Mouse (Mus musculus) adrenal gland, postnatal 10 days (tissue): ENCODE results near the gene Mrps31. TPM values are rescaled to one million over a fixed set of nuclear protein-coding genes. Genes with fewer than 3 reads are reported as not detected.
A peak's percentile ranks its signal among the peaks of the same experiment; 100 is the strongest.

ENCODE experiments used
- DNase-seq: peaks from one replicate; pipeline ENCODE4 v3.0.0; 2021; ENCODE audit warnings: mixed read lengths
- long read RNA-seq, 2 experiments: library from polyadenylated mRNA; stranded (forward); transcript quantifications; one replicate each; pipeline ENCODE4 v2.0.0; 2021
- total RNA-seq, 2 experiments: library from RNA; stranded (reverse); gene quantifications; 2 replicates each; pipeline ENCODE4 v1.2.3; 2021

The Mrps31 gene
- 10 to 100 TPM; 50.8 to 52.3 TPM for total RNA-seq
- long read RNA-seq, experiment 1, transcript Mrps31-201 (7 exons, 1,515 nt), result major isoform, 98 of 149 reads
- long read RNA-seq, experiment 1, partial matches to known transcripts, result 4 of 149 reads
- long read RNA-seq, experiment 1, other reads (novel, unspliced or antisense), result 47 of 149 reads
- long read RNA-seq, experiment 2, transcript Mrps31-201 (7 exons, 1,515 nt), result major isoform, 77 of 87 reads
- long read RNA-seq, experiment 2, partial matches to known transcripts, result 5 of 87 reads
- long read RNA-seq, experiment 2, other reads (novel, unspliced or antisense), result 5 of 87 reads

DNA sequence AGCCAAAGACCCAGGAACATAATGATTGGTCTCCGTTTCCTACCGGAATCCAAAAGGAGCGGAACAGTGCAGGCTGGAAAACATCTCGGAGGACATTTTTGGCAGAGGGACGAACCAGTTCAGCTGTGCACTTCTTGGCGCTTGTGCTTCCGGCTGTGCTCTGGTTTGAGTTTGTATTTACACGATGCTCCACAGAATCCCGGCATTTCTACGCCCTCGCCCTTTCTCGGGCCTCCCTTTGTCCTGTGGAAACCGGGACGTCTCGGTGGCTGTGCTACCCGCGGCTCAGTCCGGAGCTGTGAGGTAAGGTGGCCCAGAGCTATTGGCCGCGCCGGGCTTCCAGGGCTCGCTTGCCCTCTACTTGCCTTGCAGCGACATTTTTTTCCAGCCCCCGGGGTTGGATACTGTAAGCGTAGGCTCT, at the start of gene Mrps31:
Gene Mrps31, plus strand, starts transcription at position 80 of the 421 bp plus-strand sequence.
- DNase-seq, result peak; percentile 88

DNA sequence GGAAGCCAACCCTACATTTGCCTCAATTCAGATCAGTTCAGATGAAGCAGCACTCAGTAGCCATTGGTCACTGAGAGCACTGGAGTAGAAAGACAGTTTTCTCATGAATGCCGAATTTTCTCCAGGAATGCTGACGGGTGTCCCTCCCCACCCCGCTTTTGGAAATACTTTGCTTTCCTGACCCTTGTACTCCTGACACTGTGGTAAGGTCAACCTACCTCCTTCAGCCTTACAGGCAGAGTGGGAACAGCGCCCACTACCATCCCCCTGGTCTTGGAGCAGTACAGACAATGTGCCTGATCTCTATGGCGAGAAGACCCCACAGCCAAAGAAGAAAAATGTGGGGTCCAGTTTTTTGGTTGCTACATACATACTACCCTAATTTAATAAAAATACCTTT, 34.9 kb upstream of the Mrps31 start:
- no peak for DNase-seq

DNA sequence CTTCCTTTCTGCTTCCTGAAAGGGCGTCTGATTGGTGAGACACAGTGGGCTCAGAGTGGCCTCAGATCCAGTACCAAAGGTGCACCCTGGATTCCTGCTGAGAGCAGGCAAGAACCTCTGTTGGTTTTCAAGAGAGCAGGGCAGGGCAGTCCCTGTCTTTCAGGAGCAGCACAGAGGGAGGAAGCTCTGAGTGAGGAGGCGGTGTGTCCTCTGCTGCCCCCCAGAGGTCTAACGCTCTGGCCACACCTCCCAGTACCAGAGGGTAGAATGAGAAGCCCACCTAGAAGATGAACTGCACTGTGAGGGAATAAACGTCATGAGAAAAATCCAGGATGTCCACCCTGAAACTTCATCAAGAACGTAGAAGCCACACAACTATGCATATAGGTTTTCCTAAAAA, 34.3 kb upstream of the Mrps31 start:
- peak; percentile 71 for DNase-seq

DNA sequence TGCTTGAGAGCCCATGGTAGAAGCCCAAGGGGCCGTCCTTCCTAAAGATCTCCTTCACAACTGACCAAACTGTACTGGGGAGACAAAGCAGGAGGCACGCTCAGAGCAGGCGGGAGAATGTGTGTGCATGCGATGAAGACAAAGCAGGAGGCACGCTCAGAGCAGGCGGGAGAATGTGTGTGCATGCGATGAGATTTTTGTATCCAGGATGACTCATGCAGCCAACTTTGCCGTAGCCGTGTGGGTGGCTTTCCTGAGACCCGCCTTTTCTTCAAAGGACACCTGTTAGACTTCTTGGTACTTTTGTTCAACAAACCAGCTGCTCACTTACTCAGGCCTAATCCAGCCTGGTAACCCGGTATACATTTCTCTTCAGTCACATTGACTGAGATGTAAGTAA, 30.2 kb upstream of the Mrps31 start:
- no peak for DNase-seq

DNA sequence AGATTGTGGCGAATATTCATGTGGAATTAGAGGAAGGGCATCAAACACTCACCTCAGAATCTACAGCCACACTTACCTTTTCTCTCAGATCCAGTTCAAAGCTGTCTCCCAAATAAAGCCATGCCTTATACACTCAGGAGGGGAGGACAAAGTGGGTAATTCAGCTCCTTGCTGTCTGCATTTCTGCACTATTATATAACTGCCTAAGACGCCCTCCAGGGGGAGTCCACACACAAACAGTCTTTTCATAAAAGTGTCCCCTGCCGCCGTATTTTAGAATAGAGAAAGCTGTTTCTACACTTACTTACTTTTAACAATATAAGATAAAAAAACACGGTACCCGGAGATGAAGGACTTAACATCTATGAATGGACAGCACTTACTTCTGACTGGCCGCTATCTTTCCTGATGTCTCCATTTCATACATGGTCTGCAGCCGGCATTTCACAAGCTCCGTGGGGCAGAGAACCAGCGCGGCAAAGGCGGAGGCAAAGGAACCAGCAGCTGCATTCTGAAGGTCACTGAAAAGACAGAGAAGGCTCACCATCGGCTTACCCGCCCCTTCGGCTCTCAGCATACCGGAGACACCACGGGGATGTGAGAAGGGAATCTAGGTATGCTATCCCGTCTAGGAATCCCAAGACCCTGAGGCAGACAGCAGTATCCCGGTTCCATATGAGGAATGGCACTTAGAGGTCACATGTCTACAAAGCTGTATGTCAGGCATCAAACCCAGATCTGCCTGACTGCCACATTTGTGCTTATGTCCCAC, 28.2 kb upstream of the Mrps31 start:
- DNase-seq, result no peak

DNA sequence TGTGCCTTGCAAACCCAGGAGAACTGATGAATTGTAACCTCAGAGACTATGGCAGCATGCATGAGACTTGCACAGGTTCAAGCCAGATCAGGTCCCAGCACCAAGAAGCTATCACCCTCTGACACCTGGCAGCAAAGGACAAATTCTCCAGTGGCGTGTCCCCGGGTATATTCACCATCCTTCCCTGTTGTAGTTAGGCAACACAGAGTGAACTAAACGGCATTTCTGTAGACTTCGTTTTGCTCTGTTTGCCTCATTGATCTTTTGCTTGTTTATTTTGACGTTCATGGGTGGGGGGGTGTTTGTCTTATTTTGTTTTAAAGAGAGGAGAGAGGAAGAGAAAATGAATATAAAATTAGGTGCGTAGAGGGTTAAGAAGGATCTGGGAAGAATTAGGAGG, 26.0 kb upstream of the Mrps31 start:
- DNase-seq, result no peak

DNA sequence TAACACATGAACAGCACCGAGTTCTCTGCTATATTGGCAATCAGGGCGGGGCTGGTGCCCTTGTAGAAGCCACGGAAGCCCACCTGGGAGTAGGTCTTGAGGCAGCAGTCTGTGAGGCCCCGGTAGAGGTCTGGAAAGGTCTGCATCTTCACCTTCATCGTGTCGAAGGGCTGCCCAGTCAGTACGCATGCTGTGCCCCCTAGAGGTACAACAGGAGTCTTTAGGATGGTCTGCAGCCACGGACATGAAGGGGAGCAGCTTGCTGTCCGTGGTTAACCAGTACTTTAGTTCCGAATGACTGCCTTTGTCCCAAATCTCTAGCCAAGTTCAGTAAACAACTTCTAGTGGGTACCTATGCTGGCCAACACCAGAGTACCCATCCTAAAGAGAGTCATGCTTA, 21.3 kb upstream of the Mrps31 start:
- DNase-seq, result no peak

DNA sequence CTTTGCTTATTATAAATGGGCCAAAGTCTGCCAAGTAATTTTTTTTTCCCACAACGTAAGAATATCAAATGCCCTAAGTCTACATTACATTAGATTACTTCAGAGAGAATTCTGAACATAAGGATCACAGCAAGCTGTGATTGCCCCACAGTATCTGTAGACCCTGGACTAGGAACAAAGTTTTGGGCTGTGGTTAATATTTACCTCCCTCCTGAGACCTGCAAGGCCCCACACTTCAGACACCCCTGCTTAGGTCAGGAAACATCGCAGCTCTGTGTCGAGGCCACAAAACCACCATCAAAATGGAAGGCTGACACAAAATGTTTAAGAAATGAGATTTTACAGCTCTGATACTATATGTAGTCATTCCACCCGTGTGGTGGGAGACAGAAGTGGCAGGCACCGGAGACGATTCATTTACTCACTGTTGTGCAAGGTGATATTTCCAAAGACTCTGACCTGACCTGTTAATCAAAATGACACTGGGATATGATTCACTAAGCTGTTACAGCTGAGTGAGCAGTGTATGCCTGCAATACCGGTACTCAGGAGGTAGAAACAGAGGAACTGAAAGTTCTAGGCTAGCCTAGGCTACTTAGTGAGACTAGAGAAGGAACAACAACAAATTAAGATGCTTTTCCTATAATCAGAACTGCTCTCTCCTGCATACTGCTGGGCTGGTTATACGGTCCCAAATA, 20.2 kb upstream of the Mrps31 start:
- no peak for DNase-seq

DNA sequence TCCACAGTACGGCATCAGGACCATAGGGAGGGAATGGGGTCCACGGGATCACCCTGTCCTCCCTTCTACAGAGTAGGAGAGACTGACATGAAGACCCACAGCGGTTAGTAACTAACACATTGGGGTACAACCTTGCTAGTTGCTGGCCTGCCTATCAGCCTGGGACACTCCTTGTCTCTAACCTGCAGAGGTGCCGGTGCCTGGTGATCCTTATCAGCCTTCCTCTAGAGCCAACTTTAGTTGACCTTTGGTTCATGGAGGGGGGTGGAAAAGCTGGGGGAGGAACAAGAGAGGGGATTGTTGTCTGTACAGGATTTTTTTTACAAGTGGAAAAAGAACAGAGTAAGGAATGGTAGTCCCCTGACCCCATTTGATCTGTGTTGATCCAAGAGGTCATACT, 16.7 kb upstream of the Mrps31 start:
- DNase-seq, result no peak

DNA sequence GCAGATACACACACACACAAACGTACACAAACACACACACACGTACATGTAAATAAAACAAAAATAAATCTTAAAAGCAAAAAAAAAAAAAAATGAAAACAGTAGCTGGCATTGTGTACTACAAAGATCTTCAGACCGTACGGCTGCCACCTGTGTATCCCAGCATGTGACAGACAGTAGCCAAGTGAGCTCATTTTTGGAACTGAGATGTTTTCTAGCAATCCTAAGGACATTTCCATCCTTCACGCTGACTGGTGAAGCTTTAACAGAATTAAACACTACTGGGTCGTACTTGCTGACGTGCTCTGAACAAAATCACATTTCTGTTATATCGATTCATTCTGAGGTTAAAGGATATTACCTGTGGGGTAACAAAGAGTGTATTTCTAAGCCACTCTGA, 15.9 kb upstream of the Mrps31 start:
- DNase-seq, result no peak

DNA sequence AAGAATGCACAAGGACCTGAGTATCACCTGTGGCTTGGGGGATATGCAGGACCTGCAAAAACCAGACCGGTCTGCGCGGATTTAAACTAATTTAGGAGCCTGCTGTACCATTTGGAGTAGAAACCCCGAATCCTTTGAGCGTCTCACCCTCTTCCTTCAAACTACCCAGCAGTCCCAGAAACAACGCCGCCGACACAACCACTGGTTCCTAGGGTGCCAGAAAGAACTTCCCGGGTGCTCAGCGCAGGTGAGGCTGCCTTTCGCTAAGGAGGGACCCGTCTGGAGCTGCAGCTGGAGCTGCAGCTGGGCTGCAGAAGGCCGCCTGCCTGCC, 13.4 kb upstream of the Mrps31 start:
- no peak for DNase-seq

DNA sequence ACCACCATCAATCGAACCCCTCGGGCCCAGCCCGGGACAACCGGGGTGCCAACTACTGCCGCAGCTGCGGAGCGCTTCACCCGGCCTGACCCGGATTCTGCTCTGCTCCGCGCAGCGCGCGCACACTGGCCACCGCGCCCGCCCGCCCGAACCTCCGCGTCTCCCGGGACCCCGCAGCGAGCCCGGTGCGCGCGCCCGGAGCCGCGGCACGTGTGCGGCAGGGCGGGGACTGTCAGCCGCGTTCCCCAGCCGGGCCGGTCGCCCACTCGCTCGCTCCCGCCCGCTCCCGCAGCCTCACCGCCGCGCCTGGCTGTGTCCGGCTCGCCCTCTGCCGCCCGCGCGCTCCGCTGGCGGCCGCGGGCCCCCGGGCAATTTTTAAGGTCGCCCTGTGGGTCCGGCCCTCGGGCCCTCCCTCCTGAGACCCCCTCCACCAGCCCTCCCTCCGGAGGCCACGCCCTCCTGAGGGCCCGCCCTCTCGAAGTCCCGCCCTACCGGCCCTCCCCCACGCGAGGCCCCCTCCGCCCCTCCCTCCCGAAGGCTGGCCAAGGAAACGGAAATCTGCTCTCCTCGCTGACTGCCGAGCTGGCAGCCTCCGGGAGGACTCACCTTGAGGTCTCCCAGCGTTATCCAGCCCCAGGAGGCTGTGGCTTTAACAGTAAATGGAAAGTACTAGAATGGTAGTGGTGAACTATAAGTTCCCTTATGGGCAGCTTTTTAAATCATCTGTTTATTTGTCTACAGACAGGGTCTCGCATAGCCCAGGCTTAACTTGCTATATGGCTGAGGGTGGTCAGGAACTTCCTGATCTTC, 12.8 kb upstream of the Mrps31 start, which contains the start of gene Slc25a15:
Gene Slc25a15, minus strand, starts transcription at position 456 of the 810 bp plus-strand sequence.
- DNase-seq, result peak; percentile 96

DNA sequence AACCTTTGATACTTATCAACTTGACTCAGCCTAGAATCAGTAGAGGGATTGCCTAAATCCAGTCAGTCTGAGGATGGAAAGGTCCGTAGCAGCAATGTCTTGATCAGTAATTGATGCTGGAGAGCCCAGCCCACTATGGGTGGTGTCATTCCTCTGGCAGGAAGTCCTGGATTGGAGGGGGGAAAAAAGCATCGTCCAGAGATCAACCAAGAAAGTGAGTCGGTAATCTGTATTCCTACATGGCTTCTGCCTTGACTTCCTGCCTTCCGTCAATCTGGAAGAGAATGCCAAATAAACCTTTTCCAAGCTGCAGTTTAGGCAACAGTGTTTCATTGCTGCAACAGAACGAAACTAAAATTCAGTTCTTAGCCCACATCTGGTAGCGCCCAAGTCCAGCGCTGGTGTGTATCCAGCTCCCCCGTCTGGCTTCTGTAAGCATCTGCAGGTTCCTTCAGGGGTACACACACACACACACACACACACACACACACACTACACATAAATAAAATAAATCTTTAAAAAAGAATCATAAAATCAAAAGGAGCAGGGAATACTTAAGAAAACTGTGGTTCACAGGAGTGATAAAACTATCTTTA, 11.8 kb upstream of the Mrps31 start:
- DNase-seq, result no peak

DNA sequence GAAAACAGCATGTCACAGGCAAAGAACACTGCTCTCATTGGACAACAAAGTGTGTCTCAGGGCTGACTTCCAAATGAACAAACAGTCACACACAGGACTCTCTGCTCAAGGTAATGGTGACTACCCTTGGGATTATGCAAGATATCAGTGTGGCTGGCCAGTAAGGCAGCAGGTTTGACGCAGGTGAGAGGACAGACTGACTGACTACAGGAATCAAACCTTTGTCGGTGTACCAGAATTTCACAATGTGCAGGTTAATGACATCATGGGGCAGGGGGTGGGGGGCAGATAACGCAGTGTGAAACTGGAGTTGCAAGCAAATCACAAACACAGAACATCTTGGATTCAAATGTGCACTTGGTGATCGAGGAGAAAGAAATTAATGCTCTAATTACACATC, 10.6 kb upstream of the Mrps31 start:
- DNase-seq, result no peak

DNA sequence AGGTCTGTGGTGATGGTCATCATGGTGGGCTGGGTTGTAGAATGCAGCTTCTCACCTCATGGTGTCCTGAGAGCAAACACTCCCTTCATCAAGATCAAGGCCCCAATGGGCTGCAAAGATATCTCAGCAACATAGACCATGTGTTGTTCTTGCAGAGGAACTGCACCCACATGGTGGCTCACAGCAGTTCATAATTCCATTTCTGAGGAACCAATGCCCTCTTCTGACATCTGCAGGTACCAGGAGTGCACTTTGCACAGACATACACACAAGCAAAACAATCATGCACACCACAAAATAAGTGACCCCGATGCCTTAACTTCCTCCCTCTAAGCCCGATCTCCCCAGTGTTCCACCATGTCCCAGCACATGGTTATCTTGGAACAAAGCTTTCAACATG, 7.9 kb upstream of the Mrps31 start:
- DNase-seq, result no peak

DNA sequence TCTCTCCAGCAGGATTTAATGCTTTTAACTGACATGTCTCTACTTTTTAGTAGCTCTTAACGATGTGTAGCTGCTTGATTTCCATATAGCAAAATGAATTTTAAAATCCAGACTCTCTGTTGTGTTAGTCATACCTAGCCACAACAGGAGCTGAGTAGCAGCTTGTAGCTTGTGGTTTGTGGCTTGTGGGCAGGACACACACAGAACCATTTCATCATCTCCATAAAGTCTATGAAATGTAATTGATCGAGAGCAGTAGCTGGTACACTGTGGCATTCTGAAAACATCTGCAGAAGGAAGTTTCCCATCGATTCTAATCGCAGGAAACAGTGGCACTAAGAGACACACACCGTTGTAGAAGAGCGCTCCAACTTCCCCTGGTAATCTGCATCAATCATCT, 5.4 kb upstream of the Mrps31 start:
- DNase-seq, result no peak

DNA sequence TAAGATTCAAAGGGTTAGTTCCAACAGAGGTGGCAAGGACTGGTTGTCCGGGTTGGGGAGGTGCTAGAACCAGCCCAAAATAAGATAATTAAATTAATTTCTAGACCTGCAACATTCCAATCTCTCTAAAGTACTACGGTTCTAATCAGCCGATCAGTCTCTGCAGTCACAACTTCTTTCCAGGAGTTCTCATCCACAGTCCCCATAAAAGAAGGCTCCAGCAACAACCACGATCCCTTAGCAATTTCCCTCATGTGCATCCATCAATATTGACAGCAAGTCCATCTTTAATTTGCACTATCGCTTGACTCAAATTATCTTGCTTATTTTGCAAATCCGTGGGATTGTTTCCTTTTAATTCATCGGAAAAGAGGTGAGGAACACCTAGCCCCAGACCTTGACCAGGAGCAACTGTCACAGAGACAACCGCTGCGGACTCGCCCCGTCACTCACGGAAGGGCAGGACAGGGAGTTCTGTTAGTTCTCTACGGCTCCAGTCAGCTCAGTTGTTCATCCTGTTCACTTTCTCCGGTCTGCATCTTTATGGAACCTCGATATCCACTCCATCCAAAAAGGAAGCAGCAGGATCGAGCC, 376 bp upstream of the Mrps31 start:
- DNase-seq, result no peak

DNA sequence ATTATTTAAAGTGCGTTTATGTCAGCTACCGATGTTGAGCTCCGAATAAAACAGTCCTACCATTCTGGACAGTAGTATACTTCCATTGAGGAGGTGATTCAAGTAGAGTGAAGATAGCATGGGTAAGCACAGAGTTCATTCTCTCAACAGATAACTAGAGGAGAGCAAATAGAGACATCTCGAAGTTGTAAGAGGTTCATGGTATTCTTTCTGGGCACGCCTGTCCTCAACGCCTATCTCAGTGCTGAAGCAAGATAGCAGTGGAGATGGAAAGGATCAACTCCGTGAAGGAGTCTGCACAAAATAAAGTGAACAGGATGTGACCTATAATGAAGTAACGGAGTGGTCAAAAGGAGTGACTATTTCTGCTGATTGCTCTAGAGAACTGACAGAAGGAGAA, 810 bp downstream of the Mrps31 start:
- no peak for DNase-seq
